Mouse (Mus musculus) heart, embryonic 12.5 days (tissue): ENCODE results near the gene Mrpl11. TPM values are rescaled to one million over a fixed set of nuclear protein-coding genes. Genes with fewer than 3 reads are reported as not detected.

Source experiments
- ATAC-seq: fragments of 200-750 bp; cut with Nextera tagmentation; 2 replicates; pipeline ENCODE4 v1.8.0; 2017; ENCODE audit warnings: moderate TSS enrichment, moderate library complexity; ENCODE audit not compliant: insufficient number of reproducible peaks, low FRiP score
- H3K27ac ChIP-seq: fragments of 300-500 bp; sonication (generic); 2 replicates; pipeline ENCODE4 v1.5.1; 2016; ENCODE audit warnings: mild to moderate bottlenecking, moderate library complexity; ENCODE audit not compliant: poor library complexity, severe bottlenecking
- H3K27me3 ChIP-seq: fragments of 300-500 bp; sonication (generic); replicated peaks from 2 replicates; pipeline ENCODE4 v1.6.1; 2016; ENCODE audit warnings: mild to moderate bottlenecking, moderate library complexity
- H3K36me3 ChIP-seq: fragments of 300-500 bp; sonication (generic); 2 replicates; pipeline ENCODE4 v1.6.1; 2016; ENCODE audit warnings: mild to moderate bottlenecking, moderate library complexity
- H3K4me1 ChIP-seq: fragments of 300-500 bp; sonication (generic); replicated peaks from 2 replicates; pipeline ENCODE4 v1.6.1; 2016; ENCODE audit warnings: mild to moderate bottlenecking
- H3K4me2 ChIP-seq: fragments of 300-500 bp; sonication (generic); 2 replicates; pipeline ENCODE4 v1.6.1; 2016; ENCODE audit warnings: mild to moderate bottlenecking, moderate library complexity
- H3K4me3 ChIP-seq: fragments of 300-500 bp; sonication (generic); 2 replicates; pipeline ENCODE4 v1.5.1; 2016; ENCODE audit warnings: mild to moderate bottlenecking
- H3K9ac ChIP-seq: fragments of 300-500 bp; sonication (generic); 2 replicates; pipeline ENCODE4 v1.6.1; 2016; ENCODE audit warnings: mild to moderate bottlenecking, moderate library complexity
- H3K9me3 ChIP-seq: fragments of 300-500 bp; sonication (generic); replicated peaks from 2 replicates; pipeline ENCODE4 v1.6.1; 2016; ENCODE audit warnings: mild to moderate bottlenecking, moderate library complexity
- WGBS: fragments of 180-500 bp; shearing (Covaris S2); methylation state at CpG from one replicate; pipeline ENCODE4 v1.1.7; 2016; 5-methylcytosine and 5-hydroxymethylcytosine counted together
- polyA plus RNA-seq: library from polyadenylated mRNA; unstranded; fragments of >200 nt; fragmentation: Nextera tagmentation; extraction: Ambion mirVana; gene quantifications from 2 replicates; pipeline ENCODE4 v1.2.1, GENCODE M21; 2016

Mrpl11 gene
- polyA plus RNA-seq, result 104 and 110 TPM in 2 replicates

DNA sequence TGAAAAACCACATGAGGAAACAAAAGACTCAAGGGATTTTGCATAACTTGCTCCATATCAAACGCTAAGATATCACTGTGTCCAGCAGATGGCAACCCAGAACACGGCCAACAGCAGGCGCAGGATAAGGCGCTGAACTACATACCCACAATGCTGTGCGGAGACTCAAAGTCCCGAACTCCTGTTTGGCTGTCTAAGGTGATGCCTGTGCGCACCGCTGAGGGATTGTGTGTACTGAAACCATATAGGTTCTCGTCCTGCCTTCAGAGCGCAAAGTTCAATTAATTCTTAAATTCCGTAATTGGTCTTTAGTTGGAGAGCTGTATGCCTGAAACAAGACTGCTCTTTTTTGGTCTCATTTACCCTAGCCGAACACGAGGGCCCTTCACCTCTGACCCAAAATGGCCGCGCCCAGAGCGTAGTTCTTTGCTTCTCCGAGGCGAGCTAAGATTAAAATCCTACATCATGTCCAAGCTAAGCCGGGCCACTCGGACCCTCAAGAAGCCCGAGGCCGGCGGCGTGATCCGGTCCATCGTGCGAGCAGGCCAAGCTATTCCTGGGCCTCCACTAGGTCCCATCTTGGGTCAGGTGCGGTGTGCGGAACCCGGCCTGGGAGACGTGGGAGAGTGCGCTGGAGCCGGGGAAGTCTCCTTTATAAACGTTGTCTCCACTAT is at the start of gene Mrpl11:
Gene Mrpl11, plus strand, starts transcription at position 220 of the 674 bp plus-strand sequence.
- Histone ChIP-seq H3K27me3 (no peaks in the 10 kb centered on the region), H3K4me2 (peak within 1 kb of the TSS; percentile 90), H3K9me3 (no peaks in the 10 kb centered on the region), H3K36me3 (peaks cover 31% of the 10 kb centered on the region), H3K4me1 (0 out of 2 replicates have a peak, but pooled peaks cover 7% of the 10 kb centered on the region), H3K4me3 (peak within 1 kb of the TSS; percentile 82), H3K27ac (peak within 1 kb of the TSS; percentile 74; the same call in 1 of the 2 replicates), H3K9ac (peak within 1 kb of the TSS; percentile 93)
- under 1% methylated on average over 34 of the region's 34 CpGs for WGBS
- peak; percentile 96 for ATAC-seq

DNA sequence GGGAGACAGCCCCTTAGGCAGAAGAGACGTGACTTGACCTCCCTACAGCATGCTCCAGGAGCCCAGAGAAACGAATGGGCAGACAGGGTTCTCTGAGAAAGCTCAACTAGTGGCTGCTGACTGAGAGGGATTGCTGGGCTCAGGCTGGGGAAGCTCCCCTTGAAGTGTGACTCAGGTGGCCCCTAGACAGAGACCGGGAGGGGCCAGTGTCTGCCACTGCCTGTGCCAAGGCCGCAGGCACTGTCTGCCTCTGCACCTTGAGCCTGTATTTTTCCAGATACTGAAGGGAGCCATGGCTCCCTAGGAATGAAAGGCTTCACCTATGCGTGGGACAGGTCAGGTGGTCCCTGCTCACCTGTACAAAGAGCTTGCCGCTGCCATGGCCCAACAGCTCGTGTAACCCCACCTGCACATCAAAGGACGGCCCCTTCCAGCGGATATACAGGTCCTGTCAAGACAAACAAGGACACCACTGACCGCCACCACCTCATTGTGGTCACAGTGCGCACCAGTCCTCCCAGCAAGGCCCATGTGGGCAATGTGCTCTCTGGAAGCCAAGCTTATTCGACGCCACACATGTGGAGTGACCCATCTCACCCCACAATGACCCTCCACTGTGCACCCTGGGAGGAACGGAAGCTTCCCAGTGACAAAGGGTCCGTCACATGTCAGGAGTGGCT is 45.9 kb upstream of the Mrpl11 start:
- no peak; the same call in 1 of the 2 replicates for ATAC-seq
- H3K9me3 ChIP-seq, result no peaks in the 10 kb centered on the region
- H3K9ac ChIP-seq, result no peak overlapping the region
- no peak overlapping the region for H3K27ac ChIP-seq
- no peaks in the 10 kb centered on the region for H3K27me3 ChIP-seq
- no peak overlapping the region for H3K4me2 ChIP-seq
- H3K4me1 ChIP-seq, result no peaks in the 10 kb centered on the region
- no peak overlapping the region for H3K4me3 ChIP-seq
- 93% methylated on average over 15 of the region's 15 CpGs for WGBS
- H3K36me3 ChIP-seq, result peaks cover 94% of the 10 kb centered on the region

DNA sequence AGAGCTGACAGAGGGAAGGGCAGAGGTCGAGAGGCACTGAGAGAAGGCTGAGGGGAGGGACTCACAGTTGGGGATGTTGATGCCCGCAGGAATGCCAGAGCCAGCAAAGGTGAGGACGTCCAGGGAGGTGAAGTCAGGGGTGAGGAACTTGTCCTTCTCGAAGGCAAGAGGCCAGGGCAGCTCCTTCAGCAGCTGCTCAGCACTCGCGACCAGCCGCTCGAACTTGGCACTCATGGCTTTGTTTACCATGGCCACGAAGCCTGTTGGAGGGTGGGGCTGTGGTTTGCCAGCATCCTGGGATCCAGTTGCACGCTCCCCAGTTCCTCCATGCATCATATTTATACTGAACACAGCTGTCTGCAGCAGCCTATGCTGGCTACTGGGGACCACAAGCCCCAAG is 45.1 kb upstream of the Mrpl11 start:
- ATAC-seq, result no peak
- H3K9me3 ChIP-seq, result no peaks in the 10 kb centered on the region
- no peak overlapping the region for H3K4me2 ChIP-seq
- no peaks in the 10 kb centered on the region for H3K4me1 ChIP-seq
- no peak overlapping the region for H3K9ac ChIP-seq
- H3K36me3 ChIP-seq, result peaks cover 94% of the 10 kb centered on the region
- no peaks in the 10 kb centered on the region for H3K27me3 ChIP-seq
- H3K27ac ChIP-seq, result no peak overlapping the region
- no peak overlapping the region for H3K4me3 ChIP-seq
- WGBS, result 86% methylated on average over 10 of the region's 10 CpGs

DNA sequence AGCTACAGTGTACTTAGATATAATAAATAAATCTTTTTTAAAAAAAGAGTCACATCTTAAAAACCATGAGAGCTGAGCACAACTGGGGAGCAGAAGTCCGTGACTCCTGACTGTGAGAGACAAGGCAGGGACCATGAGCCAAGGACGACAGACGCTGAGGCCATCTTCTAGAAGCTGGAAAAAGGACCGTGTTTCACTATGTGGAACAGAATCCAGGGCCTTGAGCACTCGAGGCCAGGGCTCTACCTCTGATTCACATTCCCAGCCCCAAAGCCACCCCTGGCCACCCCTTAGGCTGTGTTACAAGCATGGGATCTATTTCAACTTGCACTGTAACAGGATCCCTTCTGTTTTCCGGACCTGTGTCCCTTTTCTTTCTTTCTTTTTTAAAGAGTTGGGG is 42.3 kb upstream of the Mrpl11 start:
- H3K9me3 ChIP-seq, result no peaks in the 10 kb centered on the region
- H3K9ac ChIP-seq, result no peak overlapping the region
- peaks cover 87% of the 10 kb centered on the region for H3K36me3 ChIP-seq
- no peak overlapping the region for H3K4me2 ChIP-seq
- H3K4me1 ChIP-seq, result no peaks in the 10 kb centered on the region
- WGBS, result 91% methylated on average over 6 of the region's 6 CpGs
- H3K4me3 ChIP-seq, result no peak overlapping the region
- H3K27ac ChIP-seq, result no peak overlapping the region
- ATAC-seq, result no peak
- H3K27me3 ChIP-seq, result no peaks in the 10 kb centered on the region

DNA sequence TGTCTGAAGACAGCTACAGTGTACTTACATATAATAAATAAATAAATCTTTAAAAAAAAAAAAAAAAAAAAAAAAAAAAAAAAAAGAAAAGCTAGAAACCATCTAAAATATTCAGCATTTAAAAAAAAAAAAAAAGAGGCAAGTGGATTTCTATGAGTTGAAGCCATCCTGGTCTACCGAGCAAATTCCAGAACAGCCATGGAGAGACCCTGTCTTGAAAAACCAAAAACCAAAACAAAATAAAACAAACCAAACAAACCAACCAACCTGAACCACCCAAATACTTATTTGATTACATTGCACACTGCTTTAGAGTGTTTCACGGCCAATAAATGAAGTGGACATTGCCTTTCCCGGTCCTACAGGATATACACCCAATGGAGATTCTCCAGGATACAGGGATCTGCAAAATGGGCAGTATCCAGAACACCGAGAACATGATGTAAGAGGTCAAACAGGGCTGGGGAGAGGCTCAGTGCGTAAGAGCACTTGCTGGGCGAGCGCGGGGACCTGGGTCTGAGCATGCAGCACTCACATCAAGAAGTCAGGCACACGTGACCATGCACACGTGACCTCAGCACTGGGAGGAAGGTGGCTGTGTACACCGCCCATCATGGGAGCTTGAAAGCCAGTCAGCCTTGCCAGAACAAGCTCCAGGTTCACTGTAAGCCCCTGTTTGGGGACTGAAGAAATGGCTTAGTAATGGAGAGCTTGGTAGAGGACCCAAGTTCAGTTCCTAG is 36.7 kb upstream of the Mrpl11 start:
- Histone ChIP-seq H3K4me1 (peaks cover 17% of the 10 kb centered on the region), H3K4me3 (no peak overlapping the region), H3K36me3 (peaks cover 50% of the 10 kb centered on the region), H3K4me2 (no peak overlapping the region), H3K9ac (no peak overlapping the region), H3K9me3 (no peaks in the 10 kb centered on the region), H3K27ac (no peak overlapping the region), H3K27me3 (no peaks in the 10 kb centered on the region)
- WGBS, result 95% methylated on average over 11 of the region's 11 CpGs
- ATAC-seq, result no peak

DNA sequence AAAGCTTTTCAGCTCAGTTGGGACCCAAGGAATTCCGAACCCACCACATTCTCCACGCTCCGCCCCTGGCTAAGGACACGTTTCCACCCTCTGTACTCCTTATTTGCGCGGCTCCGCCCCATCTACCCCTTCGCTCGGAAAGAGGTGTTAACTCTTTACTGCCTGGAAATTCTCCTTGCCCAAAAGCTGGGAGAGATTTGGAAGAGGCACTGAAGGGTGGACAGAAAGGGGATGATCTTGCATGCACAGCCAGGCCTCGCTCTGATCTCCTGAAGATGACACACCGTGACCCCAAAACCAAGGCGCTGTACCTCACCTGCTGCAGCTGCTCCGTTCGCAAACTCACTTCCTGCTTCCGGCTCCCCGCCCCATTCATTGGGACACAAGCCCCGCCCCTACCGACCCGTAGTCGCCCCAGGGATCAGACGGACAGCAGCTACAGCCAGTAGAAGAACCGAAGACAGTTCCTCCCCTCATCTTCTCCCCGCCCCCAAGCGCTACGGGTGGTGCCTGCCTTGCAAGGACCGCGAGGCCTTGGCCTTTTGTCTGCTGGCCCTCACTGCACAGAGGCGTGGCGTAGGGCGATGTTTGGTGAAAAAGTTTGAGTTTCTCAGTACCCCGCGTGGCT is 33.9 kb upstream of the Mrpl11 start, which contains the start of gene Dpp3:
Gene Dpp3, minus strand, starts transcription at position 384 of the 628 bp plus-strand sequence.
- Histone ChIP-seq H3K4me3 (peak within 1 kb of the TSS; percentile 70), H3K4me2 (peak within 1 kb of the TSS; percentile 71), H3K36me3 (peaks cover 23% of the 10 kb centered on the region), H3K9ac (peak within 1 kb of the TSS; percentile 75), H3K27me3 (peaks cover 9% of the 10 kb centered on the region; the same call in 1 of the 2 replicates), H3K4me1 (peaks cover 17% of the 10 kb centered on the region), H3K27ac (peak within 1 kb of the TSS; percentile 12; the same call in 1 of the 2 replicates), H3K9me3 (no peaks in the 10 kb centered on the region)
- peak; percentile 98 for ATAC-seq
- WGBS, result 1% methylated on average over 32 of the region's 32 CpGs

DNA sequence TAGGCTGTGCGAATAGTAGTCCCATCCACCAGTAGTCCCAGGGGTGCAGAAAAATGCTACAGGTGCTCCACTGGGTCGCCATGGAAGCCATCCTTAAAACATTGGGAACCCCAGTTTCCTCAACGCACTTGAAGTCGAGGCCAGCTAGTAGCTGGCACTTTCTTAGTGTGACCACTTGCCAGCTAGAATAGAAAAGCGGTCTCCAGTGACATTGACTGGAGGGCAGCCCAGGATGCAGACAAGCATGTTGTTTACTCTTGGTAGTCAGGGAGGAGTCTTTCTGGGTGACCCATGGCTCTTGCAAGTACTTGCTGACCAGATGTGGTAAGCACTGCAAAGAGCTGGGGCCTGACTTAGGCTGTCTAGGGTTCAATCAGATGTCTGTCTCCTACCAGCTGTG is 33.2 kb upstream of the Mrpl11 start:
- H3K4me1 ChIP-seq, result peaks cover 17% of the 10 kb centered on the region
- peak overlapping the region; percentile 70 for H3K4me3 ChIP-seq
- H3K36me3 ChIP-seq, result peaks cover 16% of the 10 kb centered on the region
- H3K27me3 ChIP-seq, result peaks cover 9% of the 10 kb centered on the region; the same call in 1 of the 2 replicates
- no peaks in the 10 kb centered on the region for H3K9me3 ChIP-seq
- peak overlapping the region; percentile 75 for H3K9ac ChIP-seq
- 63% methylated on average over 5 of the region's 5 CpGs for WGBS
- H3K4me2 ChIP-seq, result peak overlapping the region; percentile 71
- no peak overlapping the region; the same call in 1 of the 2 replicates for H3K27ac ChIP-seq
- ATAC-seq, result no peak

DNA sequence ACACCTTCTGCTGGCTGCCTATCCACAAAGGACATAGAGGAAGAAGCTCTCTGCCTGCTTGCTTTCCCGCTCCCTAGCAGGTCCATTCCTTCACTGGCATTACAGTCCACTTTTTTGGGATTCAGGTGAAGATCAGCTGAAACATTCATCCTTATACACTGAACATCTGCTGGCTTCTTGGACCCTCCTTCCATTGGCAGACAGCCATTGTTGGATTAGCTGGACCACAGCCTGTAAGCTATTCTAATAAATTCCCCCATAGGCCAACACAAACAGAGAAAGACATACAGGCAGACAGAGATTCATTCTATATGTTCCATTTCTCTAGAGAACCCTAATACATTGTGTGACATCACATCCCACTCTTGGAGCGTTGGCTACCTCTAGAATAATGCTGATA is 25.1 kb upstream of the Mrpl11 start:
- ATAC-seq, result no peak
- Histone ChIP-seq H3K4me3 (no peak overlapping the region), H3K36me3 (no peaks in the 10 kb centered on the region), H3K4me2 (no peak overlapping the region), H3K9ac (no peak overlapping the region), H3K27me3 (peaks cover 58% of the 10 kb centered on the region), H3K9me3 (no peaks in the 10 kb centered on the region), H3K27ac (no peak overlapping the region), H3K4me1 (no peaks in the 10 kb centered on the region)
- WGBS, result 75% methylated on average over 2 of the region's 2 CpGs

DNA sequence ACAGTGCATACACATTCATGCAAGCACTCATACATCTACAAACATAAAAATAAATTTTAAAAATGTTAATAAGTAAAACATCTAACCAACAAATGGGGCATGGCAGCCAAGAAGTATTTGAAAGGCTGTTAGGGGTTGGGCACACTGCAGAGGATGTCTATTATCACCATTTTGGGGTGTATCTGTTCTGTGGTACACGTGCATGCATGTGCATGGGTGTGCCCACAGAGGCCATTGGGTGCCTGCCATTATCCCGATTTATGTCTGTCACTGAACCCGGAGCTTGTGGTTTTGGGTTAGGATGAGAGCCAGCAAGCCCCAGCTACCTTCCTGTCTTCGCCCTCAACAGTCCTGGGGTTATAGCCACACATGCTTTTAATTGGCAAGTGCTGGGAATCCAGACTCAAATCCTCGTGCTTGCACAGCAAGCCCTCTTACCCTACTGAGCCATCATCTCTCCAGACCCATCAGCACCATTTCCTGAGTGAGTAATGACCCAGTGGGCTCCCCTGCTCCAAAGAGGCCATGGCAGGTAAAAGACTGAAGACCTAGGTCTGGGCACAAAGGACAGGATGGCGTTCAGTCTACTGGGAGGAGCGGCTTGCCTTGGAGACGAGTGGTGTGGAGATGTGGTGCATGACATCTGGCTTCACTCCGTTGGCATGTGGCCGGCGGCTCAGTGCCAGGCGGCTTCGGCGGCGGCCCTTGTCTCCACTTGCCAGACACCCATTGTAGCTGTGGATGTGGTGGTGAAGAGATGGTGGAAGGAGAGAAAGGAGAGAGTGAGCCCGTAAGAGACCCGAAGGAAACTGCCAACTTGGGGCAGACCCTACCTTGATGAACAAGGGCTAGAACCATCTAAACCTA is 24.3 kb upstream of the Mrpl11 start:
- 78% methylated on average over 17 of the region's 17 CpGs for WGBS
- no peak overlapping the region for H3K4me3 ChIP-seq
- peaks cover 58% of the 10 kb centered on the region for H3K27me3 ChIP-seq
- H3K9ac ChIP-seq, result no peak overlapping the region
- peaks cover 5% of the 10 kb centered on the region for H3K4me1 ChIP-seq
- no peak for ATAC-seq
- H3K9me3 ChIP-seq, result no peaks in the 10 kb centered on the region
- H3K4me2 ChIP-seq, result no peak overlapping the region
- no peaks in the 10 kb centered on the region for H3K36me3 ChIP-seq
- no peak overlapping the region for H3K27ac ChIP-seq
